Mouse (Mus musculus) left cerebral cortex, postnatal 4 days (tissue): ENCODE results near the gene Agbl1. TPM values are rescaled to one million over a fixed set of nuclear protein-coding genes. Genes with fewer than 3 reads are reported as not detected.

Source experiments
- DNase-seq: peaks from one replicate; pipeline ENCODE4 v3.0.0-alpha.2; 2022
- intact Hi-C: fragments of 180-260 bp; cut with DNase I; formaldehyde crosslinking; loops from one replicate; pipeline ENCODE4 v1.15.1; 2025
- total RNA-seq, 2 experiments: library from RNA; stranded (reverse); gene quantifications; 2 replicates each; pipeline ENCODE4 v1.2.3; 2021

The Agbl1 gene
- total RNA-seq, 2 experiments from 2014 or later, result 0.36 to 0.40 TPM

GRCm38 (mm10) chr7:77152909-77153308 is 923.2 kb downstream of the Agbl1 start:
- no peak for DNase-seq
- intact Hi-C loops, result no loop called here

- no peak for DNase-seq
- intact Hi-C loops, result no loop called here
These were observed 935.2 kb downstream of the Agbl1 start for GRCm38 (mm10) chr7:77164921-77165320.
